In genomic region chr12:86030932-86031331, GRCm38 (mm10) we compare ENCODE assay signal across 28 mouse cellular contexts. TPM values are rescaled to one million over a fixed set of nuclear protein-coding genes. Genes with fewer than 3 reads are reported as not detected.
DNase-seq lines count a peak whose midpoint lies in the region; ATAC-seq and TF ChIP-seq lines count a peak whose summit lies in the region.
"Had no signal": no experiment of that assay in that cellular context is flagged by ENCODE, and none has a peak within 500 bp of the region (broad histone marks: within the 10 kb centered on the region; RNA-seq: fewer than 3 reads in every experiment).

No protein-coding gene starts in this region.

- TF ChIP-seq POLR2A in MEL (IDR thresholded peaks at IDR 0.05; ENCODE audit: control insufficient read depth in 1 of 2, insufficient read depth in 1 of 2, low read depth in 1 of 2, low read length in 2 of 2, poor library complexity in 1 of 2): no peak

- ATAC-seq in liver, embryonic 11.5 days (replicated peaks; ENCODE audit: low FRiP score): peak; percentile 51
- no peak for ATAC-seq in liver, postnatal 0 days
- peak; percentile 39; the same call in 1 of the 2 replicates for ATAC-seq in liver, embryonic 14.5 days (ENCODE audit: insufficient read depth)
- ATAC-seq in megakaryocyte progenitor cell, adult 5-6 weeks (replicated peaks; ENCODE audit: poor library complexity): peak; percentile 36; the same call in 1 of the 2 replicates
- ATAC-seq: activated CD4-positive, CD25-positive, alpha-beta regulatory T cell, adult 4 months; forebrain, embryonic 15.5 days; hindbrain, postnatal 0 days; inflammation-experienced regulatory T-cells, adult 6 months had no signal

- no peak overlapping the region for H3K4me3 ChIP-seq in liver, embryonic 11.5 days (ENCODE audit: low read depth, low read length)
- H3K4me3 ChIP-seq in liver, postnatal 0 days (ENCODE audit: low read depth, low read length): no peak overlapping the region
- no peak overlapping the region for H3K4me3 ChIP-seq in MEL (ENCODE audit: control insufficient read depth in 1 of 2, insufficient read depth in 1 of 2, low read depth in 2 of 2, low read length in 2 of 2)
- H3K4me3 ChIP-seq in liver, embryonic 14.5 days (ENCODE audit: insufficient read depth in 1 of 2, low read depth in 2 of 2, low read length in 2 of 2): no peak overlapping the region
- H3K4me3 ChIP-seq: embryonic facial prominence, embryonic 12.5 days; embryonic facial prominence, embryonic 15.5 days; forebrain, embryonic 12.5 days; forebrain, embryonic 15.5 days; heart, embryonic 13.5 days had no signal

- WGBS in liver, embryonic 11.5 days: 59% methylated on average over 5 of the region's 5 CpGs
- WGBS in liver, postnatal 0 days (ENCODE audit: insufficient replicate concordance): 59% methylated on average over 5 of the region's 5 CpGs
- 48% methylated on average over 5 of the region's 5 CpGs for WGBS in liver, embryonic 14.5 days (ENCODE audit: insufficient replicate concordance)

- H3K4me1 ChIP-seq in liver, embryonic 11.5 days (replicated peaks; ENCODE audit: control insufficient read depth, insufficient read depth, low read length): peaks cover 12% of the 10 kb centered on the region
- no peaks in the 10 kb centered on the region for H3K4me1 ChIP-seq in liver, postnatal 0 days (ENCODE audit: insufficient read depth)
- H3K4me1 ChIP-seq in MEL (ENCODE audit: control insufficient read depth in 1 of 2, insufficient read depth in 2 of 2, low read length in 2 of 2): peaks cover 10% of the 10 kb centered on the region in 2 experiments
- H3K4me1 ChIP-seq in liver, embryonic 14.5 days (replicated peaks; ENCODE audit: control insufficient read depth in 2 of 2, insufficient read depth in 2 of 2, low read length in 1 of 2): peaks cover 3 to 15% of the 10 kb centered on the region in 2 experiments; a peak in 2 of 4 replicates
- H3K4me1 ChIP-seq: forebrain, embryonic 12.5 days had no signal

- H3K27ac ChIP-seq in liver, embryonic 11.5 days (ENCODE audit: low read depth, low read length): peak overlapping the region; percentile 29; the same call in 1 of the 2 replicates
- no peak overlapping the region for H3K27ac ChIP-seq in liver, postnatal 0 days (ENCODE audit: low read depth)
- peak overlapping the region; percentile 64 for H3K27ac ChIP-seq in MEL (ENCODE audit: control insufficient read depth, low read depth, low read length)
- H3K27ac ChIP-seq in liver, embryonic 14.5 days: no peak overlapping the region
- H3K27ac ChIP-seq: embryonic facial prominence, embryonic 12.5 days; embryonic facial prominence, embryonic 15.5 days; forebrain, embryonic 12.5 days; forebrain, embryonic 15.5 days; heart, embryonic 13.5 days; hindbrain, embryonic 14.5 days; hindbrain, postnatal 0 days had no signal

- TF ChIP-seq EP300 in liver, postnatal 0 days (IDR thresholded peaks at IDR 0.05; ENCODE audit: low read depth): no peak
- TF ChIP-seq EP300 in MEL (IDR thresholded peaks at IDR 0.05; ENCODE audit: low read depth in 1 of 2, low read length in 2 of 2): peak; percentile 69 to 74; a peak in 3 of 4 replicates
- peak; percentile 36; the same call in 1 of the 2 replicates for TF ChIP-seq EP300 in liver, embryonic 14.5 days (IDR thresholded peaks at IDR 0.05; ENCODE audit: low read depth)

- H3K4me2 ChIP-seq in liver, embryonic 11.5 days: peak overlapping the region; percentile 7; the same call in 1 of the 2 replicates
- H3K4me2 ChIP-seq in liver, postnatal 0 days (ENCODE audit: low read depth, low read length): no peak overlapping the region
- H3K4me2 ChIP-seq in liver, embryonic 14.5 days (ENCODE audit: low read depth): no peak overlapping the region
- H3K4me2 ChIP-seq: embryonic facial prominence, embryonic 12.5 days; embryonic facial prominence, embryonic 15.5 days; forebrain, embryonic 12.5 days; forebrain, embryonic 15.5 days; heart, embryonic 13.5 days; hindbrain, embryonic 14.5 days had no signal

- TF ChIP-seq CTCF in liver, postnatal 0 days (IDR thresholded peaks at IDR 0.05; ENCODE audit: low read depth): no peak
- no peak for TF ChIP-seq CTCF in MEL (IDR thresholded peaks at IDR 0.05 in 2 of 3, conservative IDR thresholded peaks at IDR 0.05 in 1 of 3; ENCODE audit: control insufficient read depth in 1 of 3, insufficient read depth in 1 of 3, low read depth in 2 of 3, low read length in 3 of 3, poor library complexity in 1 of 3, severe bottlenecking in 1 of 3)
- TF ChIP-seq CTCF in liver, embryonic 14.5 days (IDR thresholded peaks at IDR 0.05; ENCODE audit: low read depth): no peak

- no peaks in the 10 kb centered on the region for H3K9me3 ChIP-seq in liver, embryonic 11.5 days (ENCODE audit: control insufficient read depth, low read length)
- H3K9me3 ChIP-seq in liver, postnatal 0 days (ENCODE audit: low read length): no peaks in the 10 kb centered on the region
- H3K9me3 ChIP-seq in MEL (replicated peaks; ENCODE audit: insufficient read depth, low read length): no peaks in the 10 kb centered on the region
- H3K9me3 ChIP-seq in liver, embryonic 14.5 days (ENCODE audit: control insufficient read depth, low read length): no peaks in the 10 kb centered on the region
- H3K9me3 ChIP-seq: embryonic facial prominence, embryonic 12.5 days; embryonic facial prominence, embryonic 15.5 days; forebrain, embryonic 12.5 days; forebrain, embryonic 15.5 days; heart, embryonic 13.5 days had no signal

- TF ChIP-seq RAD21 in MEL (IDR thresholded peaks at IDR 0.05; ENCODE audit: low read depth, low read length): no peak

- H3K27me3 ChIP-seq in liver, embryonic 11.5 days (replicated peaks; ENCODE audit: control insufficient read depth, insufficient read depth, low read length): no peaks in the 10 kb centered on the region
- H3K27me3 ChIP-seq in liver, postnatal 0 days (ENCODE audit: insufficient read depth, low read length): no peaks in the 10 kb centered on the region
- H3K27me3 ChIP-seq in MEL (ENCODE audit: control insufficient read depth in 1 of 2, insufficient read depth in 2 of 2, low read length in 2 of 2): no peaks in the 10 kb centered on the region
- H3K27me3 ChIP-seq in liver, embryonic 14.5 days (ENCODE audit: control insufficient read depth, insufficient read depth, low read length): no peaks in the 10 kb centered on the region
- H3K27me3 ChIP-seq: CH12.LX; embryonic facial prominence, embryonic 12.5 days; embryonic facial prominence, embryonic 15.5 days; forebrain, embryonic 12.5 days; forebrain, embryonic 15.5 days; heart, embryonic 13.5 days had no signal

- no peak for DNase-seq in liver, embryonic 11.5 days (ENCODE audit: low spot score)
- DNase-seq in liver, postnatal 0 days: no peak
- peak; percentile 40 for DNase-seq in MEL (ENCODE audit: low read depth, low spot score)
- peak in 1 of 3 experiments; percentile 9 for DNase-seq in liver, embryonic 14.5 days (ENCODE audit: low read depth in 3 of 3, low spot score in 3 of 3)
- no peak for DNase-seq in left cerebral cortex, adult 8-10 months (ENCODE audit: low spot score in 2 of 2)
- DNase-seq in testis, postnatal 14 days (ENCODE audit: low spot score): no peak
- no peak for DNase-seq in urinary bladder, postnatal 25 days (ENCODE audit: low spot score)
- DNase-seq: adrenal gland, adult 8-10 months; adrenal gland, postnatal 36 days; B cell, adult 2 months; cerebellum, adult 18-20 months; cerebellum, adult 9-10 months; cerebellum, postnatal 14 days; gastrocnemius, postnatal 10 days; heart, adult 11 months; heart, postnatal 14 days; heart, postnatal 4 days had no signal

- H3K79me2 ChIP-seq in MEL (ENCODE audit: control insufficient read depth, insufficient read depth, low read length, poor library complexity): no peaks in the 10 kb centered on the region

- H3K36me3 ChIP-seq in liver, embryonic 11.5 days (ENCODE audit: control insufficient read depth, insufficient read depth, low read length): no peaks in the 10 kb centered on the region
- no peaks in the 10 kb centered on the region; the same call in 1 of the 2 replicates for H3K36me3 ChIP-seq in liver, postnatal 0 days (replicated peaks; ENCODE audit: insufficient read depth, low read length)
- peaks cover 0 to 16% of the 10 kb centered on the region in 2 experiments; a peak in 2 of 4 replicates for H3K36me3 ChIP-seq in MEL (ENCODE audit: control insufficient read depth in 1 of 2, insufficient read depth in 2 of 2, low read length in 2 of 2)
- no peaks in the 10 kb centered on the region for H3K36me3 ChIP-seq in liver, embryonic 14.5 days (replicated peaks; ENCODE audit: control insufficient read depth, insufficient read depth, low read depth)
- H3K36me3 ChIP-seq: embryonic facial prominence, embryonic 12.5 days; embryonic facial prominence, embryonic 15.5 days; forebrain, embryonic 12.5 days; forebrain, embryonic 15.5 days had no signal

- no peak overlapping the region for H3K9ac ChIP-seq in liver, embryonic 11.5 days (ENCODE audit: low read depth, low read length)
- no peak overlapping the region for H3K9ac ChIP-seq in liver, postnatal 0 days (replicated peaks)
- H3K9ac ChIP-seq in MEL (ENCODE audit: control insufficient read depth, low read depth, low read length, poor library complexity, severe bottlenecking): no peak overlapping the region
- H3K9ac ChIP-seq in liver, embryonic 14.5 days (replicated peaks): no peak overlapping the region
- H3K9ac ChIP-seq: embryonic facial prominence, embryonic 12.5 days; embryonic facial prominence, embryonic 15.5 days; forebrain, embryonic 12.5 days; forebrain, embryonic 15.5 days; heart, embryonic 13.5 days; hindbrain, embryonic 14.5 days had no signal

RNA-seq across cellular contexts. Expression of gene Tgfb3, which starts 47.9 kb away (rescaled TPM):
- polyA plus RNA-seq in liver, embryonic 11.5 days (2014; fragmentation: Nextera tagmentation; extraction: Ambion mirVana): 12.4 and 14.7 TPM in 2 replicates
- polyA plus RNA-seq in liver, postnatal 0 days (2015; fragmentation: Nextera tagmentation; extraction: Ambion mirVana): 0.94 and 1.2 TPM in 2 replicates
- total RNA-seq in MEL (2012; rRNA removed): 0.42 and 0.46 TPM in 2 replicates
- polyA plus RNA-seq in MEL (2012; ENCODE audit: insufficient read depth in 1 of 2, insufficient read length in 2 of 2, low read depth in 1 of 2, low replicate concordance in 2 of 2, missing spikeins in 1 of 2): under 1 TPM in 1 of 2 experiments, not detected in 1; 0.96 TPM
- 0.94 and 1.2 TPM in 2 replicates for polyA plus RNA-seq in liver, embryonic 14.5 days (2012; rRNA removed)
- 0.75 and 1.3 TPM in 2 replicates for polyA plus RNA-seq in liver, embryonic 14.5 days (2014; fragmentation: Nextera tagmentation; extraction: Ambion mirVana)
- not detected in 2 replicates for total RNA-seq in megakaryocyte progenitor cell, adult 5-6 weeks (2015)
- 0.17 TPM in 1 of 2 replicates, not detected in the other for total RNA-seq in megakaryocyte progenitor cell, adult 5-6 weeks (2017)
- 10 to 100 TPM; 13.9 to 14.8 (median 14.2) TPM for total RNA-seq in left cerebral cortex, adult 8-10 months (2022)

RNA-seq across cellular contexts. Expression of gene Ift43, which starts 51.4 kb away (rescaled TPM):
- 26.3 and 28.1 TPM in 2 replicates for polyA plus RNA-seq in liver, embryonic 11.5 days (2014; fragmentation: Nextera tagmentation; extraction: Ambion mirVana)
- polyA plus RNA-seq in liver, postnatal 0 days (2015; fragmentation: Nextera tagmentation; extraction: Ambion mirVana): 8.4 and 8.7 TPM in 2 replicates
- total RNA-seq in MEL (2012; rRNA removed): 0.42 TPM in 1 of 2 replicates, not detected in the other
- 1 to 10 TPM in 1 of 2 experiments, not detected in 1; 1.9 TPM for polyA plus RNA-seq in MEL (2012; ENCODE audit: insufficient read depth in 1 of 2, insufficient read length in 2 of 2, low read depth in 1 of 2, low replicate concordance in 2 of 2, missing spikeins in 1 of 2)
- polyA plus RNA-seq in liver, embryonic 14.5 days (2012; rRNA removed): 3.0 and 3.3 TPM in 2 replicates
- polyA plus RNA-seq in liver, embryonic 14.5 days (2014; fragmentation: Nextera tagmentation; extraction: Ambion mirVana): 5.8 and 7.3 TPM in 2 replicates
- 0.57 TPM in 1 of 2 replicates, not detected in the other for total RNA-seq in megakaryocyte progenitor cell, adult 5-6 weeks (2015)
- 1.2 TPM in 1 of 2 replicates, not detected in the other for total RNA-seq in megakaryocyte progenitor cell, adult 5-6 weeks (2017)
- 10 to 100 TPM; 13.8 to 16.1 (median 15.1) TPM for total RNA-seq in left cerebral cortex, adult 8-10 months (2022)

Comparison
In these comparisons a context has a peak if more than half of its experiments do, and no peak if none do; other contexts are left out.
1. H3K27ac ChIP-seq: peak in liver, embryonic 11.5 days (single experiment) and MEL (single experiment); none in liver, postnatal 0 days (single experiment) and liver, embryonic 14.5 days (single experiment).